Mouse (Mus musculus): ENCODE measurements around the gene H2-Ab1.

DNA sequence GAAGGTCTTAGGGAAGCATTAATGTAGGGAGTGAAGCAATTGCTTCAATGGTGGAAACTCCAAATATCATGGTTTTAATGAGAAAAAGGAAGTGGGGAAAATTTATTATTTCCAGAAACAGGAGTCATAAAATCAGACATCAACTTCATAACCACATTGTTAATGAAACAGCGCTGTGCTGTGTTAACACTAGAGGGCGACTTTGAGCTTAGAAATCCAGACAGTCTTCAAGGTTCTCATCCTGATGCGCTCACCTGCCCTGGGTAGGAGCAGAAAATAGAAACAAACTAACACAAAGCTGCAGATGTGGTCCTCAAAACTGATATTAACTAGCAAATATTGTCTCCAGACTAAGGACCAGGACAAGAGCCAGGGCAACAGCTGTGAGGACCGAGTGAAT lies 7.6 kb upstream of the H2-Ab1 start:
- TF ChIP-seq GATA1 (IDR thresholded peaks at IDR 0.05; ENCODE audit: low read length), result no peak
- no peak for TF ChIP-seq TAL1 (IDR thresholded peaks at IDR 0.05; ENCODE audit: low read length)

Measured in erythroblast, embryonic 14.5 days (primary cell).